Mouse (Mus musculus) left cerebral cortex, postnatal 36 days (tissue): Measurements from ENCODE around the gene Foxs1. TPM values are rescaled to one million over a fixed set of nuclear protein-coding genes. Genes with fewer than 3 reads are reported as not detected.
A peak's percentile ranks its signal among the peaks of the same experiment; 100 is the strongest.

Experiments
- DNase-seq, 2 experiments: peaks; one replicate each; pipeline ENCODE4 v3.0.0; 2021 to 2022; ENCODE audit warnings: low spot score in 2 of 2, mixed read lengths in 1 of 2
- intact Hi-C: fragments of 180-260 bp; cut with DNase I; formaldehyde crosslinking; loops from one replicate; pipeline ENCODE4 v1.15.1; 2025
- total RNA-seq, 2 experiments: library from RNA; stranded (reverse); gene quantifications; 2 replicates each; pipeline ENCODE4 v1.2.3; 2021

Foxs1 gene
- under 1 TPM; 0.49 to 0.50 TPM for total RNA-seq

DNA sequence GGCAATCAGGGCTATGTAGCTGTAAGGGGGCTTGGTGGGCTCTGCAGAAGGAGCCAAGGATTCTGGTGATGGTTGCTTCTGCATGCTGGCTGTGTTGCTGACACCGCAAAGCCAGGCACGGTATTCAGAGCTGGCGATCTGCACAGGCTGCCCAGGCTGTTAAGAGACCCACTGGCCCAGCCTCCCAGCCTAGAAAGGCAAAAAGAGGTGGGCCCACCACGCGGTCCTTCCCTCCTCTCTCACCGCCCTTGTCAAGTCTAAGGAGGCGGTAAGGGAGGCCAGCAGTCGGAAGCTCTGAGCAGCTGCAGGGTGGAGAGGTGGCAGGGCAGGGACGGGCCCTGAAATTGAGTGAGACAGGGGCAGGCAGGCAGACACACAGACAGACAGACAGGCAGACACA, at the start of gene Foxs1:
TSS of gene Foxs1 (minus strand) at position 161 of the 400 bp plus-strand sequence.
- intact Hi-C loops: no loop called here
- no peak for DNase-seq

DNA sequence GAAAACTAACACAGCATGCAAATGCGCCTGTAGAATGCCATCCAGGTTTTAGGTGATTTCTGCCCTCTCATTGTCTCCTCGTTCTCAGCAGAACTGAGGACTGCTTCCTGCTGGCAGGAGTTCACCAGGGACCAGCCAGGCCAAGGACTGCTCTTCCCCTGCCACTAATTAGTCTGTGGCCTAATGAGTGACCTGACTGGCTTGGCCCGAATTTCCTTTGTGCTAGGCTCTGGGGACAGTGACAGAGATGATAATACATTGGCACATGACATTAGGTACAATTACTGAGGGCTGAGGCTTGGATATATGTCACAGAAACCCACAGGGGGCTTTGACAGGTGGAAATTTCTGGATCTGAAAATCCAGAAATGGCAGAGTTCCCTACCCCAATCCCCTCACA, 44.0 kb upstream of the Foxs1 start:
- no peak for DNase-seq
- intact Hi-C loops: no loop called here

DNA sequence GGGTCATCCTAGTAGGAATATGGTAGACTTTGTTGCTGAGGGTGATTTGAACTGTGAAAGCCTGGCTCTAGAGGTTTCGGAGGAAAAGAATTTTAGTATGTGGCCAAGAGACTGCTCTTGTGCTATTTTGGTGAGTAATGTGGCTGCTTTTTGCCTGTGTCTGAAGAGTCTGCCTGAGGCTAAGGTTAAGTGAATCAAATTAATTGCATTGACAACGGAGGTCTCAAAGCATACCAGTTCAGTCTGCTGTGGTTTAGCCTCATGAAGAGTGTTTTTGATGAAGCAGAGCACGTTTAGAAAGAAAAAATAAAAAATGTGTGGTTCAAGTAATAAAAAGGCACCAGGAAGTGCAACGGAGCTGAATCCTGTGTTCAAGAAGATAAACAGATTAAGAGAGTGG, 32.5 kb upstream of the Foxs1 start:
- DNase-seq: no peak
- intact Hi-C loops: no loop called here

DNA sequence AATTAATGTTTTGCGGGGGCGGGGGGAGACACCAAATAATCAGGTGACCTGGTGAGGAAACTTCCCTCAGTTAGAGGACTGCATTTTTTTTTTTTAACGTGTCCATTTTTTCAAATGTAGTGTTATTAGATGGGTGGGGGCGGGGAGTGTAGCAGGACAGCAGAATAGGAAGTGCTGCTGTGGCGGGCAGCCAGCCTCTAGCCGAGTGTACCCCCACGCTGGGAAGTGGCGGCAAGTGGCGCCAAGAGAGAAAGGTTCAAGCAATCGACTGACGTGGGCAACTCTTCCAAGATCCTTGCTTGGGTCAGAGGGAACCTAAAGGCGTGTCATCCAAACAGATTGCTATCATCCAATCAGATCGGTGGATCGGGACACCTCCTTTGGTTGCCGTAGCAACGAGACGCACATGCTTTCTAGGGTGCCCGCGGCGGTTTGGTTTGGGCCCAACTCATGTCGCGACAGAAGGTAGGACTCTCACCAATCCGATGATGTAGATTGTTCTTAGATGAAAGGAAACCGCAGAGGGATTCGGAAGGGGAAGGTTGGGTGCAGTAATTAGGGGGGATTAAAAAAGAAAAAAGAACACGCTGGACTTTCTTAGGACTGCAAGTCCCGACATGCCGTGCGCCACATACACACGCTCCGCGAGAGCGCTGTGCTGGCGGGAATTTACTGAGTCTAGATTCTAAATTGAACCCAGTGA, 29.2 kb upstream of the Foxs1 start, which contains the start of gene Ttll9:
TSS of gene Ttll9 (plus strand) at position 395 of the 703 bp plus-strand sequence.
- intact Hi-C loops: no loop called here
- peak; percentile 82 to 87 for DNase-seq

DNA sequence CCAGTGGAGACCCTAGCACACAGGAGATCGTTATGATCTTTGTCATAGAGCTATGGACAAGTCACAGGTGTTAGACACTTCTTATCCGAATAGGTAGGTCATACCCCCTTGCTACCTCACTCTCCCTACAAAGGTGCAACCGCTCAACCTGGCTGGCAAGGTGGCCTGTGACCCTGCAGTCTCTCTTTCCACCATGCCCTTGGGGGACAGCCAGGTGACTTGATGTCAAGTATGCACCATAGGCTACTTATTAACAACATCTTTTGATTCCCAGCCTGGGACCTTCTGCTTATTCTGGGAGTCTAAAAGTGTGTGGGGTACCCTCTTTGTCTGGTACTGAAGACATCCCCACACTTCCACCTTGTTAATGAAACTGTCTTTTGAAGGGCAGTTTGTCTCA, 25.1 kb upstream of the Foxs1 start:
- intact Hi-C loops: no loop called here
- DNase-seq: no peak

DNA sequence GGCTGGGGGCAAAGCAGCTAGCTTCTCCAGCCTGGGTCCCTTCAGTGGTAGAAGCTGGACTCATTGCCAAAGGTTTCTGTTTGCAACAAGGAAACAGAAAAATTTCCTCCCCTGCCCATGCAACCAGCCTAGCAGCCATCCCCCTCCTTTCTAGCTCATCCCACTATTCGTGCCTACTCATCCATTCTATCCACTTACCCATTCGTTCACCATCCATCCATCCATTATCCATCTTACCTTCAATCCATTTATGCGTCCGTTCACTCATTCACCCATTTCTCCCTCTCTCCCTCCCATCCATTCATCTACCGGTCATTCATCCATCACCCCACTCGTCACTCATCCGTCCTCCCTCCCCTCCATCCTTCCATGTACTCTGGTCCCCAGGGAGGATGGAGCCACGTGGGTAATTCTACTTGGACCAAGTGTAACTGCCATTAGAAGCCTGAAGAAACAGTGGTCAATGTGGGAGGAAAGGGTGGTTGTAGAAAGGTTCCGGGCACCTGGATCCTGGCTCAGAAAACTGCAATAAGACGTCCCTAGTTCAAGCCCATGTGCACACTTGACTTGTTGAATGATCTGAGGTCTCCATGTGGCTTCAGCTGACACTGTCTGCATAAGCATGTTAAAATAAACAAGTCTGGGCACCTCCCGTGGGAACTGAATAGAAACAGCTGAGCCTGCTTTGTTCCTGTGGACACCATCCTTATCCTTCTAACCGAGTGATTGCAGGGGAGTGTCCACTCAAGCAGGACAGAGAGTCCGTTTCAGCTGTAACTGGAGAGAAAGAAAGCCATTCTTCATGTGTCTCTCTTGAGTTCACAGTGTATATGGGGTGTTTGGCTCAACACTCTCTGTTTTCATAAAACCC, 19.1 kb upstream of the Foxs1 start:
- DNase-seq: no peak
- intact Hi-C loops: loop anchor here (5.0 kb wide), 1 partner anchor 65 kb away; the partner anchor contains the start of gene Pdrg1

DNA sequence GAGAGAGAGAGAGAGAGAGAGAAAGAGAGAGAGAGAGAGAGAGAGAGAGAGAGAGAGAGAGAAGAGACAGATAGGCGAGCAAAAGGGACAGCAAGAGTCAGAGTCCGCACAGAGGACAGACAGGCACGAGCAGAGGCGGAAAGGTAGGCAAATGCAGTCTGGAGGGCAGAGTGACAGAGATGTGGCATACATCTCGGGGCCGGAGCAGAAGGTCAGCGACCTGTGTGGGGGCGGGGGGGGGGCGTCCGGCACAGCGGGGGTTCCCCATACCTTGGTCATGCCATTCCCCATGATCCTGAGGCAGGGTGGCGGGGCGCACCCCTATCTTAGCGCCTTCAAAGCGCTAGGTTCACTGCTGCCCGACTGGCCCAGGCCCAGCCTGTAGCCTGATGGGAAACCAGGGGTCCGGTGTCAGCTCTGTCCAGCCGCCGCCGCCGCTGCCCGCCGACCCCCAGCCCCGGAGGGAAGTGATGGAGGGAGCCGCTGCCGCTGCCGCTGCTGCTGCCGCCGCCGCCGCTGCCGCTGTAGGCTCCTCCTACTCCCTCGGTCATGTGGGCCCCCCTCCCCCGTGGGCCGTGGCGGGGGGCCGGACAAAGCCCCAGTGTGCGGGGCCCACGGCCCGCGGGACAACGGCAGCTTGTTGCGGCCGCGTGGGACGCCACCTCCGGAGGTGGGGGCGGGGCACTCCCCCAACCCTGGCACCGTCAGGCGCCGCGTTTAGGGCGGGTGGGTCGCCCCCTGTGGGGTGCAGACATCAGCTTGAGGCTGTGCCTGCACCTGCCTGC, 18.2 kb upstream of the Foxs1 start, which contains the start of gene Dusp15:
TSS of gene Dusp15 (minus strand) at position 634 of the 785 bp plus-strand sequence.
- DNase-seq: peak; percentile 61 to 72
- intact Hi-C loops: loop anchor here (5.0 kb wide), 1 partner anchor 66 kb away; the partner anchor contains the start of gene Pdrg1

DNA sequence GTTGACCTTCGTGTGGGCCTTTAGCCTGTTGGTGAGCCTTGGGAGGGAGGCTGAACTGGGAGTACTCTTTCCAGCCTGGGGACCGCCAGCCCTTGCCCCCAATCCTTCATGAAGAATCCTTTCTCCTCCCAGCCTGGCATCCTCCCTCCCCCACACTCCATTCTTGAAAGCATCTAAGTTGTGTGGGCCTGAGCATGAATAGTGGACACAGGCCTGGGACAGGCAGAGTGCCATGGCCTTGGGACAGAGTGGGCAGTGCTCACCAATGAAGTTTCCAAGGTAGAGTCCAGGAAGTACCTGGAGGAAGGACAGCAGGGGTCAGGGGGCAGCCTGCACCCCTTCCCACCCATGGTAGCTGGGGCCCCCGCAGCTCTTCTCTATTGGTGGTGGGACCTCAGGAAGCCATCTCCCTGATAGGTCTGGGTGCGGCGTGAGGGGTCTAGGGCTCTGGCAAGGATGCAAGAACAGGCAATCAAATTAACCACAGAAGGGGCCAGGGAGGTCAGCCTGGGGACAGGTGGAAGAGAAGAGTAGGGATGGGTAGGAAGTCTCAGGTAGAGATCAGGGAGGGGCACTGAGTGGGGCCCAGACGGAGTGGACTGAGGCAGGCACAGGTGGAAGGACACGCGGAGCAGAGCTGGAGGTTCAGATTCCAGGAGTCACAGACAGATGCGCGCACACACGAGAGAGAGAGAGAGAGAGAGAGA, 17.5 kb upstream of the Foxs1 start:
- intact Hi-C loops: loop anchor here (5.0 kb wide), 1 partner anchor 67 kb away; the partner anchor contains the start of gene Pdrg1
- no peak for DNase-seq

DNA sequence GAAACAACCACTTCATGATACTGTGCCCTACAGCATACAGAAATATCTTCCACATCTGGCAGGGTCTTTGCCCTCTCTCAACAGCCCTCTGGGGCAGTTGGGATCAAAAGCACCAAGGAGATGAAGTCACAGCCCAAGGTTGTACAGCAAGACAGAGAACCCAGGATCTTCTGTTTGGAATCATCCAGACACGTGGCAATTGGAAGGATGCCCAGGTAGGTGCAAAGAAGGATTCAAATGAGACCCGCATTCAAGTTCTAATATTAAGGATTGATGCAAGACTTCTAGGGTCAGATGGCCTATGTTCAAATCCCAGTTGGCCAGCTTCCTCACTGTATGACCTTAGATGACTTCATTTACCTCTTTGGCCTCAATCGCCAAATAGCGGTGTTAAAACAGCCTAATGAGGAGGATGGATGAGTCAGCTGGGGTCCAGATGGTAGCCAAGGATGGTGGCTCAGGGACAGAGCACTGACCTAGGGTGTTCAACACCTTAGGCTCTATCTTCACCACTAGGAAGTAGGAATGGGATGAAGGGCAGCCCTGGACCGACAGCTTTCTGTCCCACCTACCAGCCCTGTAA, 15.5 kb upstream of the Foxs1 start:
- no peak for DNase-seq
- intact Hi-C loops: no loop called here

DNA sequence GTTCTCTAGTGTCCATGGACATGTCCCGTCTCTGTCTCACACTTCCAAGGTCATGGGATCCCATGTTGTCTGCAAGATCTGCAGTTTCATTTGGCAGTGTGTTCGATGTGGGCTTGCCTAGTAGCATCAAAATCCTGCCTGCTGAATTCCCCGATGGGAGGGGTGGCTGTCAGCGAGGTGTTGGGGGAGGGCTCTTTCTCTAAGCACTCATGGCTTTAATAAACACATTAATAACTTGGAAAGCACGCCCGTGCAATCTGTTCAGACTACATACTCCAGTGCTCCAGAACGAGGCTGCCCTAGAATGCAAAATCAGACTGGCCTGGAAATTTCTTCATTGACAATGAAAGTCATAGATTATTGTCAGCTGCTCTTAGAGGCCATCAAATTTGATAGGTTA, 14.1 kb upstream of the Foxs1 start:
- DNase-seq: no peak
- intact Hi-C loops: no loop called here

DNA sequence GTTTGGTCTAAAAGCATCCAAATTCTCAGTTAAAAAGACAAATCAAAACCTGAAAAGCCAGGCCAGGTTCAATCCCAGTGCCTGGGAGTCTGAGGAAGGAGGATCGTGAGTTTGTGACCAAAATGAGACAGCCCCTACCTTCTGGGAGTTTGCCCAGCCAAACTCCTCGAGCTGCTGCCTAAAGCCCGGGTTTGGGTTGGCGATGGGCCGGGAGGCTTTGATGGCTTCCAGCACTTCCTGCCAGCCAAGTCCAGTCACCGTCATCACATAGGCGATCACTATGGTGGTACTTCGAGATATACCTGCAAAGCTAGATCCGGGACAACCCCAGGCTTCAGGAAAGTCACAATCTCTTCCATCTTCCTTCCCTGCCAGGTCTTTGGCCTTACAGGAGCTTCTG, 11.0 kb upstream of the Foxs1 start:
- intact Hi-C loops: no loop called here
- no peak for DNase-seq

DNA sequence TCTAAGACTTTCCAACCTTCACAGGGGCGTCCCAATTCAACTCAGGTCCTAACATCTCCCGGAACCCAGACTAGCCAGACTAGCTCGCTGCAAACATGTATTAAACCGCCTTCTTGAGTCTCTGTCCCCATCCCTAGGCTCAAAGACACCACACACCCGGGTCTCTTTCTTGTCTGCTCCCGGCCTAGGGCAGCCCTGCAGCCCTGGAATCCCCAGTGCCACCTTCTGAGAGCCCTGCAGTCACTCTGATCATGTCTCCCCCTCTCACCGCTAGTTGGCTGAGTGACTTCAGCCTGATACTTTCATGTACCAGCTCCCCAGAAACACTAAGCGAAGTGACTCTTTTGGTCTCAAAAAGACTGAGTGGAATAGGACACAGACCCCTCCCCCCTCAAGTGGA, 10.6 kb upstream of the Foxs1 start:
- intact Hi-C loops: no loop called here
- no peak for DNase-seq

DNA sequence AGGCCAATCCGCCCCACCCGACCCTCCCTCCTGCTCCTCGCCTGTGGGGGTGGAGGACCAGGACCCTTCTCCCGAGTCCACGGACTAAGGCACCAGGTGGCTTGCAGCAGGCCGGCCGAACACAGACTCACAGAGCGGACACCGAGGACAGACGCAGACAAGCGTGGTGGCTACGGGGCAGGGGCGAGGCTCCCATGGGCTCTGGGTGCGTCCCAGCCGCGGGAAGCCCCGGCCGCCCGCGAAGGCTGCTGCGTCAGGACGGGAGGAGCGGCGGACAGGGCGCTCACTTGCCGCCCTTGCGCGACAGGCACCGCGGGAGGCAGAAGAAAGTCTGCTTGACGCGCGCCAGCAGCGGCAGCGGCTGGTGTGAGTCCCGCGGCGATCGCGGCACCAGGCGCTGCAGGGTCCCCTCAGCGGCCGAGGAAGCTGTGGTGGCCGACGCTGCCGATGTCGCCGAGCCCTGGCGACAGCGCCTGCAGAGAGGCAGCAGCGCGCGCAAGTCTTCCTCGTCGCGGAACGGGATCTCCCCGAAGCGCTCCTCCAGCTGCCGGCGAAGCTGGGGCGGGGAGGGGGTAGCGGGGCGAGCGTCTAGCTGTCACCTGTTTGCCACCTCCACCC, 10.0 kb upstream of the Foxs1 start:
- intact Hi-C loops: no loop called here
- peak in 1 of 2 experiments; percentile 22 for DNase-seq

DNA sequence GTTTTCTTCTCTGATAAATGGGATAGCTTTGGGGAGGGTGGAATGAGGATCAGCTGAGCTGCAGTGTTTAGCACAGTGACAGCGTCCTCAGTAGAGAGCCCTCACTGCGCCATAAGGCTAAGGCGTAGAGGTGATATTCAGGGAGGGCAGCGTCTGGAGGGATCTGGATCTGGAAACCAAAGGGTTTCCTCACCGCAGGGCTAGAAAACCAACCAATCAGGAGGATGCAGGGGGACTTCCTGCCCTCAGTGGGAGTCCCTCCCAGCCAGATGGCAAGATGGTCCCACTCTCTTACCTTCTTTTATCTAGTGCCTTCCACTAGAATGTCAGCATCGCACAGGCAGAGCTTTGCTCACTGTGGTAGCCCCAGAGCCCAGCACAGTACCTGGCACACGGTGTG, 8.8 kb upstream of the Foxs1 start:
- intact Hi-C loops: no loop called here

DNA sequence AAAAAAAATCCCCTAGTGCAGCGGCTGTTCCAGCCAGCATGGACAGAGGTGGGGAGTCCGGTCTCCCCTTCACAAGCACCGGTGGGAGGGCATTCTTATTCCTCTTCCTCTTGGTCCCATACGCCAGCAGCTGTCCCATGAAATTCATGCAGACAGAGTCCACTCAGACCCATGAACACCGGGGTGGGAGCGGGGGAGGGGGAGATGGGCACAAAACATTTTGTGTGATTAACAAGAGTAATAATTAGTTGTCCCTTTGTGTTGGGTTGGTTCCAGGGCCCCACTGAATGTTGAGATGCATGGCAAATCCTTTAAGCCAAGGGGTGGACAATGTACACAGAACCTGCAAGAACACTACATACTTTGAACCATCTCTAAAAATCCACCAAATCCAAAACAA, 8.1 kb upstream of the Foxs1 start:
- intact Hi-C loops: no loop called here

More for the DNA sequence above, 8.8 kb upstream of the Foxs1 start:
- no peak for DNase-seq

DNA sequence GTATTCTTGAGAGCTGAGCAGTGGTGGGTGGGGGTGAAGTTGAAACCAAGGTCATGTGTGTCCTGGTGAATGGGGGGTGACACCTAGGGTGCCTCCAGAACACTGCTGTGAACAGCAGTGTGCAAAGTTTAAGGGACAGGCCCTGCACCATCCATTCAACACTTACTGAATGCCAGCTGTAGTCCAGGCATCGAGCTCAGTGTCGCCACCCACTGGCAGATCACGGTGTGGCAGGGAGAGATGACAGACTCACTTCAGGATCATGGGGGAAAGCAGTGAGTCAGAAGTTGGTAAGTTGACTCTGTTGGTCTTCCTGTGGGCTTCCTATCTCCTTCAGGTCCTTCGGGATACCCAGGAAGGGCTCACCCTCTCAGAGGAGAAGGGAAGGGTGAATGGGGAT, 6.8 kb upstream of the Foxs1 start:
- no peak for DNase-seq
- intact Hi-C loops: no loop called here

More for the DNA sequence above, 8.1 kb upstream of the Foxs1 start:
- DNase-seq: no peak

DNA sequence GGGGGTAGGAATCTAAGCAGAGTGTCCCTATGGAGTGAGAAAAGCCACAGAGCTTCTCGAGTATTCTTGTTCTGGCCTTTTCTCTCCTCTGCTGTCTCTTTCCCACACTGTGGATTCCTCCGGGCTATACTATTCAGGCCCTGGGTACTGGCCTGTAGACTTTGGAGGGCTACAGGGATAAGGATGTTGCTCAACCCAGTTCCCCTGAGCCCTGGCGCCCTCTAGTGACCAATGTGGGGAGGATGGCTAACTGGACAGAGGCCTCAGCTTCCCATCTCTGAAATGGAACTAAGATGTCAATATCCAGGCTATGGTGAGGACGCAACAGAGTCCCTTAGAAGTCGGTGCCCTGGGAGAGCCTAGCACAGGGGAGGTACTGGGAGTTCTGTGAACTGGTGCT, 606 bp upstream of the Foxs1 start:
- DNase-seq: no peak
- intact Hi-C loops: no loop called here

DNA sequence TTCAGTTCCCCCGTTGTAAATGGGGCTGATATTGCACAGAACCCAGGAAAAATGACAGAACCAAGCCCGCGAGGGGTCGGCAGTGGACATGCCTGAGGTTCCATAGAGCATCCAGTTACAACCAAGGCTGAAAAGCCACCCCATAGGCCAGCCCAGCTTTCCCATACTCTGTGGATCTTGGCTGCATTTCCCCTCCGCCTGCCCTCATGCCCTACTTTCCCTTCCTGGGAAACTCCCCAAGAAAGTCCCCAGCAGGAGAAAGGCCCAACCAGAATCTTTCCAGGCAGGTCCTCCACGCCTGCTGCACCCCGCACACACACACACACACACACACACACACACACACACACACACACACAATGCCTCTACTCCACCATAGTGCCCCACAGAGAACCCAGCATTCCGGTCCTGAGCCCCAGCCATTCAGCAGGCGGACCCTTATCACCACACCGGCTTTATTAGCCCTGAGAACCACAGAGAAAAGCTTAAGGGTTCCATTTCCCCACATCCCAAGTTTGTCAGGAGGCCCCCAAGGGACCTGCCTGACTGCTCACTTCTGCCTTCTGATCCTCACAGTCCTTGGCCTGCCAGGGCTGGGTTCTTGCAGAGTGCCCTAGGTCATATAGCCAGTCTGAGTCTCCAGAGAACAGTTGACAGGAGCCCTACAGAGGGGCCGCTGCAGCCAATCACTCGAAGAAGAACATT, 1.4 kb downstream of the Foxs1 start:
- no peak for DNase-seq
- intact Hi-C loops: no loop called here
